Mouse (Mus musculus) lung, postnatal 0 days (tissue): Measurements from ENCODE around the gene Phkg2.

Source experiments
- CTCF ChIP-seq: IDR thresholded peaks from 2 replicates; pipeline ENCODE4 v1.5.1; 2016; ENCODE audit warnings: antibody characterized with exemption, mild to moderate bottlenecking
- EP300 ChIP-seq: IDR thresholded peaks from 2 replicates; pipeline ENCODE4 v1.6.1; 2016; ENCODE audit warnings: antibody characterized with exemption, mild to moderate bottlenecking, control low read depth

GRCm38 (mm10) chr7:127616881-127617280 lies 43.7 kb downstream of the Phkg2 start:
- TF ChIP-seq CTCF, result no peak
- no peak for TF ChIP-seq EP300
